Mouse (Mus musculus) hindbrain, postnatal 0 days (tissue): Measurements from ENCODE around the gene Gnl2. TPM values are rescaled to one million over a fixed set of nuclear protein-coding genes. Genes with fewer than 3 reads are reported as not detected.
A peak's percentile ranks its signal among the peaks of the same experiment; 100 is the strongest.

Experiments used
- ATAC-seq: fragments of 200-750 bp; cut with Nextera tagmentation; 2 replicates; pipeline ENCODE4 v1.8.0; 2017; ENCODE audit warnings: mild to moderate bottlenecking, moderate TSS enrichment, moderate library complexity
- DNase-seq: peaks from one replicate; pipeline ENCODE4 v3.0.0-alpha.2; 2015; ENCODE audit warnings: low spot score
- H3K27ac ChIP-seq: fragments of 300-500 bp; sonication (generic); 2 replicates; pipeline ENCODE4 v1.5.1; 2014; ENCODE audit warnings: mild to moderate bottlenecking
- H3K27me3 ChIP-seq: fragments of 300-500 bp; sonication (generic); 2 replicates; pipeline ENCODE4 v1.6.1; 2014; ENCODE audit warnings: low read length, mixed read lengths; ENCODE audit not compliant: insufficient read depth
- H3K36me3 ChIP-seq: fragments of 300-500 bp; sonication (generic); 2 replicates; pipeline ENCODE4 v1.6.1; 2014; ENCODE audit warnings: low read length, mixed read lengths; ENCODE audit not compliant: insufficient read depth
- H3K4me1 ChIP-seq: fragments of 300-500 bp; sonication (generic); 2 replicates; pipeline ENCODE4 v1.6.1; 2014; ENCODE audit warnings: antibody characterized with exemption, low read length, mixed read lengths; ENCODE audit not compliant: insufficient read depth
- H3K4me2 ChIP-seq: fragments of 300-500 bp; sonication (generic); 2 replicates; pipeline ENCODE4 v1.6.1; 2014; ENCODE audit warnings: low read depth, mild to moderate bottlenecking, low read length, moderate library complexity, mixed read lengths
- H3K4me3 ChIP-seq: fragments of 300-500 bp; sonication (generic); 2 replicates; pipeline ENCODE4 v1.5.1; 2014; ENCODE audit warnings: low read length
- H3K9ac ChIP-seq: fragments of 300-500 bp; sonication (generic); replicated peaks from 2 replicates; pipeline ENCODE4 v1.6.1; 2014; ENCODE audit warnings: mild to moderate bottlenecking, low read length, moderate library complexity, mixed read lengths
- H3K9me3 ChIP-seq: fragments of 300-500 bp; sonication (generic); 2 replicates; pipeline ENCODE4 v1.6.1; 2016; ENCODE audit warnings: low read length, mixed read lengths
- CTCF ChIP-seq: IDR thresholded peaks from 2 replicates; pipeline ENCODE4 v1.5.1; 2016; ENCODE audit warnings: antibody characterized with exemption, control low read depth, low read depth
- WGBS: fragments of 180-500 bp; shearing (Covaris S2); extraction: QIAGEN DNeasy Blood & Tissue Kit; methylation state at CpG from one replicate; pipeline ENCODE4 v1.1.7; 2014; 5-methylcytosine and 5-hydroxymethylcytosine counted together
- polyA plus RNA-seq: library from polyadenylated mRNA; unstranded; fragments of >200 nt; fragmentation: Nextera tagmentation; extraction: Ambion mirVana; gene quantifications from 2 replicates; pipeline ENCODE4 v1.2.1, GENCODE M21; 2015
- total RNA-seq: library from RNA; depleted of rRNA; stranded (reverse); fragments of >200 nt; gene quantifications from 2 replicates; pipeline ENCODE4 v1.2.3, GENCODE M21; 2014; rRNA removed

The Gnl2 gene
- total RNA-seq = 22.5 and 26.0 TPM in 2 replicates
- polyA plus RNA-seq = 70.2 and 77.6 TPM in 2 replicates

DNA sequence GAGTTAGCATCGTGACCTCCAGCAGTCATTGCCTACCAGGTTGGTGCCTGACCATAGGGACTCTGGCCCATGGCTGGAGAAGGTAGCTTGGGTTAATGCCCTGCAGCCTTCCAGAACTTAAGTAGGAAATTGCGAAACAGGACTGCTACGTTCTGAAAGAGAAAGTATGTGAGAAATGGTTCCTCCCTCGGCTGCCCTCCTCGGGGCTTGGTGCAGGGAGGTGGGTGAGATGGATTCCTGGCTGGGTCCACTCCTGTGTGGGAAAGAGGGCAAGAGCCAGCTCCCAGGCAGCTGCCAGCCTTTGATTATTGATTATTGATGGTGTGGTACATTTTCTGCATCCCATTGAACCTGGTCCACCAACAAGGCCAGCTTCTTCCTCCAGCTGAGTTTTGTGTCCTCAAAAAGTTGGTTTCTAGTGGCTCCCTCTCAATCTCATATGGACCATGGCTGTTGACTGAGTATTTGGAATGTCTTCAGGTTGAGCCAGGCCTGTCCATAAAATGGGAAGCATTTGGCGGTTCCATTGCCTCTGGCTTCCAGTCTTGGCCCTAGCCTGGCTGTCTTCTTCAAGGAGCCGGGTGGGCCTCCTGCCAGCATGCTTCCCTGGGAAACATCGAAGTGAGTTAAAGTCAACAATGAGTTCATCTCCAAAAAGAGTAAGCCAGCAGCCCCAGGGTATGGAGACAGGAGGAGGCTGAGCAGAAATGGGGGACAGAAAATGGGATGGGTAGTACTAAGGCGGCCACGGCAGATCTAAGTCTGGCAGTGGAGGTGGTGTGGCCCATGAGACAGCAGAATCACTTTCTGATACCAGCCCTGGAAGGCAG lies at the start of gene Gnl2:
Gnl2 (plus strand) TSS at position 780 of the 830 bp plus-strand sequence.
- no peak for TF ChIP-seq CTCF
- no peak within 1 kb of the TSS for H3K27ac ChIP-seq
- no peaks in the 10 kb centered on the region for H3K9me3 ChIP-seq
- 81% methylated on average over 10 of the region's 10 CpGs for WGBS
- H3K27me3 ChIP-seq = no peaks in the 10 kb centered on the region; the same call in 1 of the 2 replicates
- no peak within 1 kb of the TSS for H3K4me3 ChIP-seq
- H3K4me2 ChIP-seq = no peak within 1 kb of the TSS
- no peak within 1 kb of the TSS for H3K9ac ChIP-seq
- no peak for DNase-seq
- ATAC-seq = no peak
- H3K4me1 ChIP-seq = no peaks in the 10 kb centered on the region
- no peaks in the 10 kb centered on the region for H3K36me3 ChIP-seq

DNA sequence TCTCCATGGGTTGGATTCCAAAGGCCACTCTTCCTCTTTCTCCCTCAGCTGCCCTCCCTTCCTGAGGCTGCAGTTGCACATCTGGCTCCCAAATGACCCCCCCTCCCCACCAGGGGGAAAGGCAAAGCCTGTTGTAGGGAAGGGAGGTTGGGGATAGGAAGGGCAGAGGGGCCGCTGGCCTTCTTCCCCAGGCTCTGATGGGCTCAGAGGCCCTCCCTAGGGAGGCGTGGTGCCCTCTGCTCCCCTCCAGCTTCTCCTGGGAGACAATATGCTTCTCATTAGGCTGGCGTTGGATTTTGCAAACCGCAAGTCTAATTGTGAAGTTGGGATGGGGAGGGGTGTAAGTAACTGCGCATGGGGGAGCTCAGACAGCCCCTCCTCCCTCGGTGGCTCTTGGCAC lies 47.7 kb upstream of the Gnl2 start:
- 41% methylated on average over 5 of the region's 6 CpGs for WGBS
- Histone ChIP-seq H3K9ac (no peak overlapping the region), H3K4me1 (0 out of 2 replicates have a peak, but pooled peaks cover 5% of the 10 kb centered on the region), H3K27me3 (no peaks in the 10 kb centered on the region), H3K27ac (no peak overlapping the region), H3K4me3 (no peak overlapping the region), H3K4me2 (no peak overlapping the region), H3K9me3 (no peaks in the 10 kb centered on the region), H3K36me3 (no peaks in the 10 kb centered on the region)
- DNase-seq = no peak
- TF ChIP-seq CTCF = no peak
- no peak for ATAC-seq

DNA sequence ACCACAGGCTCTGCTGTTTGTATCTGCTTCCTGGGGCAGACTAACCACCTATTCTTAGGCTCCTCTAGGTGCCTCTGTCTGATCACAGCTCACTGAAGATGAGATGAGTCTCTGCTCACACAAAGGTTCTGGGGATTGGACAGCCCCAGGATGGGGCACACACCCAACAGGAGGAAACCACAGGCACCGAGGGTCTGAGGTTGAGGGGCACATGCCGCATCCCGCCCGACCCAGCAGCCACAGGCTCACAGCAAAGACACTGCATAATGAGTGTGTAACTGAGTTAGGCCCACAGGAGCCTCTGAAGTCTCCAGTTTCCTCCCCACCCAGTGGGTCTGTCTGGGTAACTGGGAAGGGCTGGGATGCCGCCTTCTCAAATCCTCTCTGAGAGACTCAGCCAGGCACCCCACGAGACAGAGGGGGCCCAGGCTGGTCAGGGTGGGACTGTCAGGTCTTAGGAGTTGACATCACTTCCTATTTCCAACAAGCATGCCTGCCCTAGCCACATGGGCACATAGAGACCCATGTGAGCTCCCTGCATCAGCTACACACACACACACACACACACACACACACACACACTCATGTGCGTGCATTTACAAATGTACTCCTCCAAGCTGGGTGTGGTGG lies 47.1 kb upstream of the Gnl2 start:
- 64% methylated on average over 7 of the region's 7 CpGs for WGBS

DNA sequence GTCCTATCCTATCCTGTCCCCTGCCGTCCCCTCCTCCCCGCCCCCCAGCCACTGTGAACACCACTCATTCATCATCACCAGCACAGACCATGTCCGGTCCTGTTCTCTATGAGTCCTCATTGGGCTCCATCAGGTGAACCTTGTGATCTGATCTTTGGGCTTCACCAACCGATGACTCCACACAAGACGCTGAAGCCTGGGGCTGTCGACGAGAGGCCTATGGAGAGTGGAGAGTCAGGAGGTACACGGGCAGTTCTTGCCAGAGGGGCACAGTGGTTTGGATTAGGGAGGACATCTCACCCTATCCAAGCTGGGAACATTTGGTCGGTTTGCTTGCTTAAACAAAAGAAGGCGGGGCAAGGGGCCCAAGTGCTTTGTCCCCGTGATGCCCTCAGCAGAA lies 46.2 kb upstream of the Gnl2 start:
- WGBS = 74% methylated on average over 11 of the region's 11 CpGs

More for the DNA sequence above, 47.1 kb upstream of the Gnl2 start:
- Histone ChIP-seq H3K9ac (no peak overlapping the region), H3K9me3 (no peaks in the 10 kb centered on the region), H3K27ac (no peak overlapping the region), H3K4me3 (no peak overlapping the region), H3K4me1 (0 out of 2 replicates have a peak, but pooled peaks cover 5% of the 10 kb centered on the region), H3K36me3 (no peaks in the 10 kb centered on the region), H3K27me3 (no peaks in the 10 kb centered on the region), H3K4me2 (no peak overlapping the region)
- TF ChIP-seq CTCF = no peak
- no peak for DNase-seq
- ATAC-seq = no peak

DNA sequence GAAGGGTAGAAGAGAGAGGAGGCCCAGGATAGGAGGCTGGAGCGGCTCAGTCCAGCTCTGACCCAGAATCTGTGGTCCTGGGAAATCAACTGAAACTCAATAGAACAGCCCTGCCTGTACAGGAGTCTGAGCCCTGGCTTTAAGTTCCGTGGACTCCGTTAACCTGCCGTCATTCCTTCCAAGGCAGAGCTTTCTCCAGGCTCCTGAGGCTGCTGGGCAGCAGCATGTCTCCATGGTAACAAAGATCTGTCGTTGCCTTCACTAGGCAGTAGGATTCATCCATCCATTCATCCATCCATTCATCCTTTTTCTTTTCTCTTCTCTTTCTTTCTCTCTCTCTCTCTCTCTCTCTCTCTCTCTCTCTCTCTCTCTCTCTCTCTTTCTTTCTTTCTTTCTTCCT lies 45.7 kb upstream of the Gnl2 start:
- DNase-seq (peak; percentile 59), ATAC-seq (no peak; the same call in 1 of the 2 replicates)
- no peaks in the 10 kb centered on the region for H3K27me3 ChIP-seq
- H3K9ac ChIP-seq = no peak overlapping the region
- H3K4me2 ChIP-seq = no peak overlapping the region
- WGBS = 22% methylated on average over 5 of the region's 5 CpGs
- no peaks in the 10 kb centered on the region for H3K9me3 ChIP-seq
- no peaks in the 10 kb centered on the region for H3K36me3 ChIP-seq
- H3K27ac ChIP-seq = 0 out of 2 replicates have a peak overlapping the region, but pooled peaks have one; percentile 4
- H3K4me1 ChIP-seq = 0 out of 2 replicates have a peak, but pooled peaks cover 5% of the 10 kb centered on the region
- no peak for TF ChIP-seq CTCF
- H3K4me3 ChIP-seq = no peak overlapping the region

More for the DNA sequence above, 46.2 kb upstream of the Gnl2 start:
- Histone ChIP-seq H3K4me1 (0 out of 2 replicates have a peak, but pooled peaks cover 5% of the 10 kb centered on the region), H3K9me3 (no peaks in the 10 kb centered on the region), H3K27me3 (no peaks in the 10 kb centered on the region), H3K27ac (0 out of 2 replicates have a peak overlapping the region, but pooled peaks have one; percentile 4), H3K4me3 (no peak overlapping the region), H3K4me2 (no peak overlapping the region), H3K36me3 (no peaks in the 10 kb centered on the region), H3K9ac (no peak overlapping the region)
- DNase-seq (no peak), ATAC-seq (no peak)
- TF ChIP-seq CTCF = no peak

DNA sequence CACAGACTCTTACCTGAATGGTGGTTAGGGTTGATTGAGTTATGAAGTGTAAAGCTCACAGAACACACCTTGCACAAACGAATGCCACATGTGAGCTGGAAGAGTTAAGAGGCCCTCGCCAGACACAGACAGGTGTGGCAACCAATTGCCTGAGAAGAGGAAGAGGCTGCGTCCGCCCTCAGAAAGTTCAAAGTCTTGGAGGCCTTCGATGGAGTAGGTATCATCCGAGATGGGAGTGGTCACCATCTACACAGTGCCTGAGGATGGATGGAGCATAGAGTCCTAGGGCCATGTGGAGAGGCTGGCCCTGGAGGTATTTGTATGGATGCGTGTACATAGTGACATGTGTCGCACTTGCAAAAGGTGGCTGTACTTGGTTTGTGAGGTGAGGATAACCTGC lies 45.3 kb upstream of the Gnl2 start:
- Histone ChIP-seq H3K4me1 (0 out of 2 replicates have a peak, but pooled peaks cover 5% of the 10 kb centered on the region), H3K9me3 (no peaks in the 10 kb centered on the region), H3K36me3 (no peaks in the 10 kb centered on the region), H3K27me3 (no peaks in the 10 kb centered on the region), H3K9ac (no peak overlapping the region), H3K4me3 (no peak overlapping the region), H3K4me2 (no peak overlapping the region), H3K27ac (no peak overlapping the region)
- ATAC-seq = no peak
- TF ChIP-seq CTCF = no peak
- DNase-seq = no peak
- WGBS = 85% methylated on average over 8 of the region's 8 CpGs
